Mouse (Mus musculus) cerebellum, adult 2 months (tissue): Measurements from ENCODE around the gene Eya3.

Source experiments
- CTCF ChIP-seq: fragments of 200-500 bp; IDR thresholded peaks from 2 replicates; pipeline ENCODE4 v1.5.1; 2011; ENCODE audit warnings: low read depth, mild to moderate bottlenecking, control low read depth, low read length, moderate library complexity, borderline replicate concordance; ENCODE audit not compliant: insufficient read depth
- POLR2A ChIP-seq: fragments of 200-500 bp; IDR thresholded peaks from 2 replicates; pipeline ENCODE4 v1.6.1; 2011; ENCODE audit warnings: low read length, control low read depth, borderline replicate concordance; ENCODE audit not compliant: insufficient read depth

GRCm38 (mm10) chr4:132718251-132718650, 79.5 kb downstream of the Eya3 start:
- TF ChIP-seq CTCF (no peak), POLR2A (no peak)
